ENCODE assay signal across 8 mouse cellular contexts in the genomic region with DNA sequence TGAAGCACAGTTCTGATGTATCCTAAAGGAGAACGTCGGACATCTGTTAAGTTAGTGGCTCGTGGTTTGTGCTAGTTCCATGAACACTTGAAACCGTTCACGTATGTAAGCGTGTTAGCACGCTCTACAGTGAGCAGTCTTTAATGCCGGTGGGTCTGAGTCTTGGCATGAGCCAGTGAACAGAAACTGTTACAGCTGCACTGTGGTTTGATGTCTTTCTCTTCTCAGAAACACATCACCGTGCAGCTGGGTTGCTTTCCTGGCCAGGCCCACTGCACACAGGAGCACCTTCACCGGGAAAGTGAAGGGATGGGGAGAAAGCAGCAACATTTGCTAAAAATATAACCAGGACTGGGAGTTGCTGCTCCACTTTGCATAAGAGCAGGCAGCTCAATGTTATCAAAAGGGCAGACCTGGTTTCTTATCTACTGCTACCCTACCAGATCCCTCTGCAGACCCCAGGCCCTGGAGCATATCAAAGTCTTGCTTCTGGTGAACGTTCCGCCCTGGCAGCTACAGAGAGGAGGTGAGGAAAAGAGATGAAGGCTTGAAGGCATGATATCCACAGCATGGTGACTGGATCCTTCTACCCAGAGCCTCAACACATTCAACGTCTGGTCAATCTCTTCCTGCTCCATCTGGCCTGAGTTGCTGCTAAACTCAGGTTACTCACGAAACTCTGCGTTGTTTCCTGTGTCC. TPM values are rescaled to one million over a fixed set of nuclear protein-coding genes. Genes with fewer than 3 reads are reported as not detected.
A peak's percentile ranks its signal among the peaks of the same experiment; 100 is the strongest.
DNase-seq lines count a peak whose midpoint lies in the region; ATAC-seq and TF ChIP-seq lines count a peak whose summit lies in the region.

No protein-coding gene starts in this region.

- H3K9ac ChIP-seq in CH12.LX (ENCODE audit: insufficient read depth, low read depth): no peak overlapping the region
- H3K9ac ChIP-seq in limb, embryonic 14.5 days (ENCODE audit: low read depth, low read length, severe bottlenecking): no peak overlapping the region

- no peak for TF ChIP-seq POLR2A in kidney, adult 2 months (IDR thresholded peaks at IDR 0.05; ENCODE audit: low read depth, low read length)
- no peak for TF ChIP-seq POLR2A in CH12.LX (IDR thresholded peaks at IDR 0.05; ENCODE audit: low read depth, low read length)
- TF ChIP-seq POLR2A in limb, embryonic 14.5 days (IDR thresholded peaks at IDR 0.05; ENCODE audit: borderline replicate concordance, extremely low read depth, insufficient read depth, insufficient read length): no peak

- H3K4me2 ChIP-seq in CH12.LX (ENCODE audit: insufficient read depth, low read depth, poor library complexity, severe bottlenecking): peak overlapping the region; percentile 52; the same call in 1 of the 2 replicates
- H3K4me2 ChIP-seq in limb, embryonic 14.5 days (replicated peaks; ENCODE audit: low read depth, low read length, severe bottlenecking): no peak overlapping the region

- DNase-seq in embryo, embryonic 9.5 days (ENCODE audit: extremely low spot score): peak; percentile 9
- DNase-seq in embryo, embryonic 11 days: no peak
- no peak for DNase-seq in kidney, adult 2 months
- no peak for DNase-seq in kidney, adult 11 months
- DNase-seq in CH12.LX (ENCODE audit: extremely low read depth): peak; percentile 59
- no peak for DNase-seq in limb, embryonic 14.5 days (ENCODE audit: low spot score)
- no peak for DNase-seq in retina, postnatal 1 day
- DNase-seq in spleen, postnatal 14 days (ENCODE audit: low spot score in 2 of 2): no peak

- no peak overlapping the region for H3K4me3 ChIP-seq in kidney, adult 2 months (ENCODE audit: insufficient read depth, low read depth, low read length)
- no peak overlapping the region for H3K4me3 ChIP-seq in CH12.LX (replicated peaks in 1 of 3; ENCODE audit: low read depth in 2 of 3, low read length in 2 of 3, poor library complexity in 1 of 3)
- no peak overlapping the region for H3K4me3 ChIP-seq in limb, embryonic 14.5 days (replicated peaks; ENCODE audit: low read length)

- 0 out of 2 replicates have a peak, but pooled peaks have one; percentile 22 for TF ChIP-seq EP300 in CH12.LX (IDR thresholded peaks at IDR 0.05; ENCODE audit: low read length)

- H3K4me1 ChIP-seq in kidney, adult 2 months (ENCODE audit: control insufficient read depth, insufficient read depth, low read length): peaks cover 8% of the 10 kb centered on the region; the same call in 1 of the 2 replicates
- H3K4me1 ChIP-seq in CH12.LX (ENCODE audit: control insufficient read depth in 1 of 2, insufficient read depth in 2 of 2): peaks cover 18 to 25% of the 10 kb centered on the region in 2 experiments
- H3K4me1 ChIP-seq in limb, embryonic 14.5 days (ENCODE audit: control insufficient read depth, insufficient read depth, low read length): peaks cover 26% of the 10 kb centered on the region

- ATAC-seq in limb, embryonic 14.5 days (ENCODE audit: low FRiP score, low read depth): peak; percentile 42; the same call in 1 of the 2 replicates

- H3K36me3 ChIP-seq in kidney, adult 2 months (ENCODE audit: control insufficient read depth, insufficient read depth, low read length): no peaks in the 10 kb centered on the region
- H3K36me3 ChIP-seq in CH12.LX (replicated peaks in 1 of 2; ENCODE audit: control insufficient read depth in 1 of 2, insufficient read depth in 1 of 2, low read length in 1 of 2): no peaks in the 10 kb centered on the region
- H3K36me3 ChIP-seq in limb, embryonic 14.5 days (ENCODE audit: control insufficient read depth, insufficient read depth, low read length): peaks cover 7% of the 10 kb centered on the region; the same call in 1 of the 2 replicates

- in situ Hi-C loops in CH12.LX (cut with MboI; ENCODE audit: low pct_ligation_motif_present, low pct_unique_long_range_greater_than_20kb, low sequenced_read_pairs): no loop called here

- dilution Hi-C loops in CH12.LX (cut with MboI; ENCODE audit: extremely low pct_ligation_motif_present, extremely low pct_unique_long_range_greater_than_20kb, low sequenced_read_pairs): no loop called here

- no peak for TF ChIP-seq CTCF in kidney, adult 2 months (conservative IDR thresholded peaks at IDR 0.05; ENCODE audit: insufficient read depth, insufficient read length, low read depth, low read length)
- no peak for TF ChIP-seq CTCF in CH12.LX (conservative IDR thresholded peaks at IDR 0.05 in 1 of 2, IDR thresholded peaks at IDR 0.05 in 1 of 2; ENCODE audit: low read depth in 2 of 2, low read length in 2 of 2)

- no peaks in the 10 kb centered on the region for H3K79me2 ChIP-seq in CH12.LX (replicated peaks; ENCODE audit: control insufficient read depth, extremely low read depth, insufficient read depth, poor library complexity, severe bottlenecking)

- 64% methylated on average over 15 of the region's 15 CpGs for WGBS in kidney, adult 2 months
- WGBS in limb, embryonic 14.5 days: 64% methylated on average over 15 of the region's 15 CpGs

- peak overlapping the region; percentile 53; the same call in 1 of the 2 replicates for H3K27ac ChIP-seq in kidney, adult 2 months (ENCODE audit: insufficient read depth, low read depth, low read length)
- no peak overlapping the region for H3K27ac ChIP-seq in CH12.LX (ENCODE audit: insufficient read depth, low read depth)
- H3K27ac ChIP-seq in limb, embryonic 14.5 days (replicated peaks; ENCODE audit: low read depth, low read length): no peak overlapping the region

- no peak for TF ChIP-seq RAD21 in CH12.LX (IDR thresholded peaks at IDR 0.05; ENCODE audit: low read depth, low read length)

- no peaks in the 10 kb centered on the region for H3K9me3 ChIP-seq in CH12.LX (replicated peaks; ENCODE audit: low read length)
- no peaks in the 10 kb centered on the region for H3K9me3 ChIP-seq in limb, embryonic 14.5 days (ENCODE audit: control insufficient read depth, low read length)

- H3K27me3 ChIP-seq in kidney, adult 2 months (replicated peaks; ENCODE audit: control insufficient read depth, insufficient read depth, low read length): no peaks in the 10 kb centered on the region
- H3K27me3 ChIP-seq in CH12.LX (replicated peaks): peaks cover 5% of the 10 kb centered on the region
- no peaks in the 10 kb centered on the region for H3K27me3 ChIP-seq in limb, embryonic 14.5 days (ENCODE audit: control insufficient read depth, insufficient read depth, low read length)

TF ChIP-seq in CH12.LX, 34 proteins besides CTCF, POLR2A, EP300 and RAD21:
- TF ChIP-seq MAFK (IDR thresholded peaks at IDR 0.05; ENCODE audit: insufficient replicate concordance, low read length) (no peak), E2F4 (IDR thresholded peaks at IDR 0.05; ENCODE audit: insufficient replicate concordance, low read depth, low read length) (no peak), ZKSCAN1 (IDR thresholded peaks at IDR 0.05; ENCODE audit: borderline replicate concordance, low read depth, low read length) (no peak), ELF1 (IDR thresholded peaks at IDR 0.05; ENCODE audit: low read depth, low read length) (no peak), ETS1 (conservative IDR thresholded peaks at IDR 0.05; ENCODE audit: low read depth, low read length) (peak; percentile 55), ZMIZ1 (IDR thresholded peaks at IDR 0.05; ENCODE audit: low read depth, low read length) (no peak), BHLHE40 (IDR thresholded peaks at IDR 0.05; ENCODE audit: low read depth, low read length) (peak; percentile 36; the same call in 1 of the 2 replicates), JUN (IDR thresholded peaks at IDR 0.05; ENCODE audit: insufficient read depth, low read depth, low read length) (no peak), TCF12 (IDR thresholded peaks at IDR 0.05; ENCODE audit: low read depth, low read length) (peak; percentile 79), NRF1 (IDR thresholded peaks at IDR 0.05; ENCODE audit: low read depth, low read length) (no peak)

RNA-seq across cellular contexts. Expression of a gene that starts 21.7 kb away (rescaled TPM):
- polyA plus RNA-seq in kidney, adult 2 months (2012; rRNA removed): 11.6 and 12.9 TPM in 2 replicates
- total RNA-seq in CH12.LX (2012; rRNA removed) (0.17 TPM in 2 replicates), CH12.LX (2014; rRNA removed) (0.15 and 0.17 TPM in 2 replicates)
- polyA plus RNA-seq in CH12.LX (2012; ENCODE audit: insufficient read length, low read depth): 0.27 and 0.49 TPM in 2 replicates
- polyA plus RNA-seq in limb, embryonic 14.5 days (2012; rRNA removed): 33.0 and 38.7 TPM in 2 replicates
- polyA plus RNA-seq in limb, embryonic 14.5 days (2014; fragmentation: Nextera tagmentation; extraction: Ambion mirVana): 36.6 and 42.3 TPM in 2 replicates

Comparison
In these comparisons a context has a peak if more than half of its experiments do, and no peak if none do; other contexts are left out.
1. DNase-seq: peak in embryo, embryonic 9.5 days (single experiment) and CH12.LX (single experiment); none in embryo, embryonic 11 days (single experiment), kidney, adult 2 months (single experiment), kidney, adult 11 months (single experiment), limb, embryonic 14.5 days (single experiment), retina, postnatal 1 day (single experiment) and spleen, postnatal 14 days (0 of 2).